Mouse (Mus musculus): ENCODE data around the gene Lbh.

DNA sequence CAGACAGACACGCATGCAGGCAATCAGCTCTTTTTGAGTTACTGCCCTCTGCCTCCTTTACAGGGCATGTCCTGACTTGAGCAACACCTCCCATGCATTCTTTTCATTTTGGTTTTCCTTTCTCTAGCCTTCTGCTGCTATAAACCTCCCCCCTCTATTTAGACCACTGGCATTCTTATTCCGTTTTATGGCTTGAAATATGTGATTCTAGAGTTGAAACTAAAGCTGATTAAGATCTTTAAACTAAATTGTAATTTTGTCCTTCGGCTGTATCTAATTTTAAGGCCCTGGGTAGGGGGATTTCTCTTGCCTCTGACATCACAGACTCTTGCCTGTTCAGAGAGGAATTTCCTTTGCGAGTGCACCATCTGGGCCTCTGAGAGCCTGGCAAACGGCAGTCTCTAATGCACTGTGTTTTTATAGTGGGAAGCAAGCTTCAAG is 48.0 kb downstream of the Lbh start:
- no peak for TF ChIP-seq TAL1 (IDR thresholded peaks at IDR 0.05; ENCODE audit: low read length)
- no peak for TF ChIP-seq GATA1 (IDR thresholded peaks at IDR 0.05; ENCODE audit: low read length)

Data from erythroblast, embryonic 14.5 days (primary cell).